Mouse (Mus musculus) kidney, postnatal 0 days (tissue): ENCODE results near the gene Fgr. TPM values are rescaled to one million over a fixed set of nuclear protein-coding genes. Genes with fewer than 3 reads are reported as not detected.
A peak's percentile ranks its signal among the peaks of the same experiment; 100 is the strongest.

Source experiments
- ATAC-seq: fragments of 200-750 bp; cut with Nextera tagmentation; replicated peaks from 2 replicates; pipeline ENCODE4 v1.8.0; 2017; ENCODE audit warnings: low read depth, moderate number of reproducible peaks, moderate TSS enrichment, moderate library complexity; ENCODE audit not compliant: low FRiP score
- DNase-seq: peaks from one replicate; pipeline ENCODE4 v3.0.0-alpha.2; 2016; ENCODE audit warnings: low spot score
- H3K27ac ChIP-seq: fragments of 300-500 bp; sonication (generic); 2 replicates; pipeline ENCODE4 v1.5.1; 2014; ENCODE audit warnings: mild to moderate bottlenecking
- H3K27me3 ChIP-seq: fragments of 300-500 bp; sonication (generic); 2 replicates; pipeline ENCODE4 v1.6.1; 2014; ENCODE audit warnings: low read length, mixed read lengths; ENCODE audit not compliant: insufficient read depth
- H3K36me3 ChIP-seq: fragments of 300-500 bp; sonication (generic); 2 replicates; pipeline ENCODE4 v1.6.1; 2014; ENCODE audit warnings: low read length, mixed read lengths; ENCODE audit not compliant: insufficient read depth
- H3K4me1 ChIP-seq: fragments of 300-500 bp; sonication (generic); replicated peaks from 2 replicates; pipeline ENCODE4 v1.6.1; 2014; ENCODE audit warnings: antibody characterized with exemption, low read length, mixed read lengths; ENCODE audit not compliant: insufficient read depth
- H3K4me2 ChIP-seq: fragments of 300-500 bp; sonication (generic); 2 replicates; pipeline ENCODE4 v1.6.1; 2014; ENCODE audit warnings: mild to moderate bottlenecking, low read length, moderate library complexity, mixed read lengths
- H3K4me3 ChIP-seq: fragments of 300-500 bp; sonication (generic); replicated peaks from 2 replicates; pipeline ENCODE4 v1.5.1; 2014; ENCODE audit warnings: low read depth, low read length
- H3K9ac ChIP-seq: fragments of 300-500 bp; sonication (generic); 2 replicates; pipeline ENCODE4 v1.6.1; 2014; ENCODE audit warnings: low read depth, low read length
- H3K9me3 ChIP-seq: fragments of 300-500 bp; sonication (generic); replicated peaks from 2 replicates; pipeline ENCODE4 v1.6.1; 2016; ENCODE audit warnings: low read length, inconsistent platforms, mixed read lengths
- CTCF ChIP-seq: IDR thresholded peaks from 2 replicates; pipeline ENCODE4 v1.5.1; 2016; ENCODE audit warnings: antibody characterized with exemption, low read depth, mild to moderate bottlenecking, moderate library complexity
- WGBS: fragments of 180-500 bp; shearing (Covaris S2); extraction: QIAGEN DNeasy Blood & Tissue Kit; methylation state at CpG from one replicate; pipeline ENCODE4 v1.1.7; 2014; 5-methylcytosine and 5-hydroxymethylcytosine counted together
- polyA plus RNA-seq: library from polyadenylated mRNA; unstranded; fragments of >200 nt; fragmentation: Nextera tagmentation; extraction: Ambion mirVana; gene quantifications from 2 replicates; pipeline ENCODE4 v1.2.1, GENCODE M21; 2015

The Fgr gene
- polyA plus RNA-seq, 1 experiment from 2014 or later: 0.51 TPM

DNA sequence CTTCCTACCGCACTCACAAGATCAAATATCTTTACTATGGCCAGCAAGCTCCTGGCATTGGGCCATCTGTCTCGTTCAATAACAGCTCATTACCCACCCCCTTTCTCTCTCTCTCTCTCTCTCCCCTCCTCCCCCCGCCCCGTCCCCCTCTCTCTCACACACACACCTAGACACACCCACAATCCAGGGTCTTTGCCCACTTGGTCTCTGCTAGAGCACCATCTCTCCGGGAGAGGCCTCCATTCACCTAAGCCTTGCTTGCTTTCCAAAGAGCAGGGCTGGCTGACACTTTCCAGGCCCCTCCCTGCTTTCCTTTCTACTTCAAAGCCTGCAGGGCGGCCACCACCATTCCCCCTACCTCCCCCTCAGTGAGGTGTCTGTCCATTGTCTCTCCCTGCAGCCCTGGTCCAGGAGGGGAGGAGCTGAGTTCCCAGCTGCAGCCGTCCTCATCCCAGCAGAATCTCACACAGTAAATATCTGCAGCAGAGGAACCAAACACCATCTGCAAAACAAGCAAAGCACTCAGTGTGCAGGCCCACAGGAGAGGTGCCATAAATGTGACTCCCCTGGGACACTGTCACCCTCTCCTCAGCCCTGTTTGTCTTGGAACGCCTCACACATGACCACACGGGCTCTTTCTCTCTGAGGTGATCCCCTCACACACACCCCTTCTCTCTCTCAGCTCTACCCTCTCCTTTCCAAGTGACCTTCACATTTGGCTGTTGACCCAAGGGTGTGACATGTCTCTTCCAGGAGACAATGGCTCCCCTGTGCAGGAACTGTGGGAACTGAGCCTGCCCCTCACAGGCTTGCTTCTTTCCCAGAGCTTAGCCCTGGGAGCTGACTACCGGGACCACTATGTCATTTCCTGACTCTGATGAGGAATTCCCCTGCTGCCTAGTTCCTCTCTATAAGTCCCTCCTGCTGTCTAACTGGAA lies 14.9 kb upstream of the Fgr start:
- Histone ChIP-seq H3K27ac (peak overlapping the region; percentile 81), H3K9ac (0 out of 2 replicates have a peak overlapping the region, but pooled peaks have one; percentile 18), H3K36me3 (no peaks in the 10 kb centered on the region), H3K9me3 (no peaks in the 10 kb centered on the region), H3K4me3 (no peak overlapping the region), H3K4me1 (peaks cover 9% of the 10 kb centered on the region; the same call in 1 of the 2 replicates), H3K4me2 (no peak overlapping the region), H3K27me3 (no peaks in the 10 kb centered on the region)
- 21% methylated on average over 10 of the region's 10 CpGs for WGBS
- no peak for TF ChIP-seq CTCF
- ATAC-seq (0 out of 2 replicates have a peak, but pooled peaks have one; percentile 57), DNase-seq (peak; percentile 71)

DNA sequence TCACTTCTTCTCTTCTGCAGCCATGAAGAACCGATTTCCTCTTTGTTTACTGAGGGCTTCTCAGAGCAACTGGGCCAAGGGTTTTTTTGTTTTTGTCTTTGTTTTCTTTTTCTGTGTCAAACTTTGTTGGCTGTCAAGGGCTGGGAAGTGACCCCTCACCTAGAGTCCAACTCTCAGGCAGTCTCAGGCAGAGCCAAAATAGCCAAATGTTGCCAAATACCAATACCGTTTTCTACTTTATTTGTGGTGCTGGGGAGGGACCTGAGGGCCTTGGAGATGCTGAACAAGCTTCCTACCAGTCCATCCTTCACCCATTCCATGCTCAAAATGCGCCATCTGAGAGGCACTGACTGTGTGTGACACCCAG lies 14.2 kb upstream of the Fgr start:
- DNase-seq (no peak), ATAC-seq (no peak)
- no peaks in the 10 kb centered on the region for H3K36me3 ChIP-seq
- no peaks in the 10 kb centered on the region for H3K9me3 ChIP-seq
- no peak overlapping the region for H3K4me3 ChIP-seq
- no peak for TF ChIP-seq CTCF
- WGBS: 57% methylated on average over 3 of the region's 3 CpGs
- no peak overlapping the region for H3K4me2 ChIP-seq
- H3K4me1 ChIP-seq: peaks cover 9% of the 10 kb centered on the region; the same call in 1 of the 2 replicates
- H3K27me3 ChIP-seq: no peaks in the 10 kb centered on the region
- 0 out of 2 replicates have a peak overlapping the region, but pooled peaks have one; percentile 81 for H3K27ac ChIP-seq
- H3K9ac ChIP-seq: no peak overlapping the region

DNA sequence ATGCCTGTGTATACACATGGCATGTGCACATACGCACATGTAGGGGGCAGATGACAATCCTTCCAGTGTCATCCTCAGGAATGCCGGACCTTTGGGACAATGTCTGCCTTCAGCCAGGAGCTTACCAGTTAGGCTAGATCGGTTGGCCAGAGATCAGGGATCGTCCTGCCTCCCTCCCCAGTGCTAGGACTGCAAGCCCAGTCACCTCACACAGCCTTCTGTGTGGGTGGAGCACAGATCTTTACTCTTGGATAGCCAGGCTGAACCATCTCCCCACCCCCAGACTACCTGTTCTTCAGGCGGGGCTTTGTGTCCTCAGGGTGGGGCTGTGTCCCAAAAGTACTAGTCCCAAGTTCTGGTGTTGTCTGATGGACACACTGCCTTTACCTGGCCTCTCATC lies 13.6 kb upstream of the Fgr start:
- Histone ChIP-seq H3K27me3 (no peaks in the 10 kb centered on the region), H3K9ac (no peak overlapping the region), H3K4me1 (peaks cover 9% of the 10 kb centered on the region; the same call in 1 of the 2 replicates), H3K9me3 (no peaks in the 10 kb centered on the region), H3K4me3 (no peak overlapping the region), H3K27ac (no peak overlapping the region), H3K36me3 (no peaks in the 10 kb centered on the region), H3K4me2 (no peak overlapping the region)
- DNase-seq (no peak), ATAC-seq (no peak)
- WGBS: 55% methylated on average over 5 of the region's 5 CpGs
- TF ChIP-seq CTCF: no peak

DNA sequence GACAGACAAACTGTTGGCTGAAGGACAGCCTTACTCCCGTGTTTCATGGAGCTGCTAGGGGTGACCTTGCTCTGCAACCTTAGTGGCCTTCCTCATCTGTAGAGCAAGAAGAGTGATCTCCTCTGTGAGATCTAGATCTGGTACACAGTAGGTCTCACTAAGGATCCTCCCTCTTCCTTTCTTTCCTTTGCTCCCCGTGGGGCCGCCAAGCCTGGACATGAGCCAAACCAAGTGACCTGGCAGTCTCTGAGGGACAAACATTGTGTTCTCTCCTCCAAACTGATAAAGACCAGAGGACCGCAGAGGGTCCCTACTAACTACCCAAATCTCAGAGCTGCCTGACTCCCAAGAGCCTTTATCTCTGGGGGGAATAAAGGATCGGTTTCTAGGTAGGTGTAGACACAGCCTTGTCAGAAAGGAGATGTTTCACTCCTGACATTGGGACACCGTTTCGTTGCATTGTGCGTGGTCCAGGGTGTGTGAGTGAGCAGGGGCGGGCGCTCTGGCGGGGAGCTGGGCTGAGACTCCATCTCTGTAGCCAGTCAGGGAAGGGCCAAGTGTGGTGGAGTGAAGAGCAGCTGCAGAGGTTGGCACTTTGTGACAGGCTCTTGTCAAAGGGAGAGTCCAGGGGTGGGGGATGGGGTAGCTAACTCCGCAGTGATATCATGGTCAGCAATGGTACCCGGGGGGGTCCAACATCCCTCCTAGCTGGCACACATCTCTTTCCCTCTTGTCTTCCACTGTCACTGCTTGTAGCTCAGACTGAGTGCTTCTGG lies 12.8 kb upstream of the Fgr start:
- no peaks in the 10 kb centered on the region for H3K36me3 ChIP-seq
- ATAC-seq (no peak), DNase-seq (no peak)
- H3K4me2 ChIP-seq: no peak overlapping the region
- H3K9me3 ChIP-seq: no peaks in the 10 kb centered on the region
- 0 out of 2 replicates have a peak overlapping the region, but pooled peaks have one; percentile 24 for H3K9ac ChIP-seq
- no peak overlapping the region for H3K27ac ChIP-seq
- TF ChIP-seq CTCF: no peak
- H3K4me1 ChIP-seq: peaks cover 9% of the 10 kb centered on the region; the same call in 1 of the 2 replicates
- 59% methylated on average over 13 of the region's 13 CpGs for WGBS
- no peak overlapping the region for H3K4me3 ChIP-seq
- no peaks in the 10 kb centered on the region for H3K27me3 ChIP-seq

DNA sequence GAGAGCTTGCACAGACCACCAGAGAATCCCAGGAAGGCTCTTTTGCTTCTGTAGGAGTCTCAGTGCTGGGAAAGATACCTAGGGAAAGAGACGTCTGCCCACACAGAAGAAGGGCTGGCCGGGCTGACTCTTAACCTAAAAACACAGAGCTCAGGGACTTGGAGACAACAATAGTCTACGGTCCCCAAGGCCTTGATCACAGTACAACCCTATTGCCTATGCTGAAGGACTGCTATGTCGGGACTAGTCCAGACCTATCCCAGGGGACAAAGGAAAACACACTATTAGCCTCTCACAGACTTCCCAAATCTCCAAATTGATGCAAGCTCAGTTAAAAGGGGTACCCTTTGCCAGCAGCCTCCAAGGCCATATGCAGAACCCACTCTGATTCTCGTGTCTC lies 12.0 kb upstream of the Fgr start:
- Histone ChIP-seq H3K9me3 (no peaks in the 10 kb centered on the region), H3K4me2 (no peak overlapping the region), H3K4me1 (peaks cover 9% of the 10 kb centered on the region; the same call in 1 of the 2 replicates), H3K36me3 (no peaks in the 10 kb centered on the region), H3K27me3 (no peaks in the 10 kb centered on the region), H3K9ac (no peak overlapping the region), H3K27ac (no peak overlapping the region), H3K4me3 (no peak overlapping the region)
- no peak for TF ChIP-seq CTCF
- DNase-seq (no peak), ATAC-seq (no peak)
- 75% methylated on average over 5 of the region's 5 CpGs for WGBS

DNA sequence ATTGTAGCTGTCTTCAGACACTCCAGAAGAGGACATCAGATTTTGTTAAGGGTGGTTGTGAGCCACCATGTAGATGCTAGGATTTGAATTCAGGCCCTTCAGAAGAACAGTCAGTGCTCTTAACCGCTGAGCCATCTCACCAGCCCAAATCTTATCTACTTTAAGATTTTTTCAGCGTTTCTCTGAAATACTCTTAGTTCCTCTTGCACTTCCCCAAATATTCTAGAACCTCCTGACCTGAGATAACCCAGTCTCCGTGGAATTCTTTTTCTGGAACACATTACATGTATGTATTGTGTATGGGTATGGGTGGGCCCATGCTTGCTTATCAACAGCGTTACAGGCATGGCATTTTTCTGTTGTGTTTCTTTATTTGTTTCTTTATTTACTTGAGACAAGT lies 11.3 kb upstream of the Fgr start:
- TF ChIP-seq CTCF: no peak

More for the DNA sequence above, 11.3 kb upstream of the Fgr start:
- Histone ChIP-seq H3K36me3 (no peaks in the 10 kb centered on the region), H3K9me3 (no peaks in the 10 kb centered on the region), H3K4me2 (no peak overlapping the region), H3K27me3 (no peaks in the 10 kb centered on the region), H3K9ac (no peak overlapping the region), H3K4me3 (no peak overlapping the region), H3K27ac (no peak overlapping the region), H3K4me1 (peaks cover 9% of the 10 kb centered on the region; the same call in 1 of the 2 replicates)
- 91% methylated on average over 4 of the region's 4 CpGs for WGBS
- no peak for ATAC-seq
- DNase-seq: no peak
